ENCODE assay signal across 12 mouse cellular contexts in genomic region chr6:52203121-52203370, GRCm38 (mm10). TPM values are rescaled to one million over a fixed set of nuclear protein-coding genes. Genes with fewer than 3 reads are reported as not detected.
DNase-seq lines count a peak whose midpoint lies in the region; ATAC-seq and TF ChIP-seq lines count a peak whose summit lies in the region.
"Had no signal": no experiment of that assay in that cellular context is flagged by ENCODE, and none has a peak within 500 bp of the region (broad histone marks: within the 10 kb centered on the region; RNA-seq: fewer than 3 reads in every experiment).

No protein-coding gene starts in this region.

- no peak overlapping the region for H3K27ac ChIP-seq in heart, embryonic 14.5 days (replicated peaks in 1 of 2; ENCODE audit: control insufficient read depth in 1 of 2, insufficient read depth in 1 of 2, low read depth in 2 of 2, low read length in 2 of 2)
- H3K27ac ChIP-seq in heart, postnatal 0 days (ENCODE audit: low read depth) = no peak overlapping the region
- peak overlapping the region; percentile 99 for H3K27ac ChIP-seq in neural tube, embryonic 12.5 days
- H3K27ac ChIP-seq in forebrain, postnatal 0 days (ENCODE audit: low read depth, low read length) = no peak overlapping the region
- H3K27ac ChIP-seq: forebrain, embryonic 12.5 days had no signal

- H3K4me2 ChIP-seq in heart, embryonic 14.5 days (ENCODE audit: low read length) = peak overlapping the region; percentile 59
- peak overlapping the region; percentile 56 for H3K4me2 ChIP-seq in heart, postnatal 0 days (ENCODE audit: low read depth, low read length)
- peak overlapping the region; percentile 99 for H3K4me2 ChIP-seq in neural tube, embryonic 12.5 days (replicated peaks)
- no peak overlapping the region for H3K4me2 ChIP-seq in forebrain, postnatal 0 days (ENCODE audit: low read depth)

- no peak for TF ChIP-seq CTCF in heart, postnatal 0 days (IDR thresholded peaks at IDR 0.05; ENCODE audit: low read depth)
- TF ChIP-seq CTCF in forebrain, postnatal 0 days (IDR thresholded peaks at IDR 0.05; ENCODE audit: low read depth) = no peak

- ATAC-seq in heart, embryonic 14.5 days (ENCODE audit: insufficient number of reproducible peaks, insufficient read depth, low FRiP score, low read depth) = no peak
- ATAC-seq in heart, postnatal 0 days (ENCODE audit: insufficient read depth, low read depth) = no peak
- ATAC-seq in neural tube, embryonic 12.5 days (ENCODE audit: low FRiP score, low read depth) = no peak
- ATAC-seq in forebrain, postnatal 0 days = no peak

- TF ChIP-seq EP300 in heart, postnatal 0 days (IDR thresholded peaks at IDR 0.05; ENCODE audit: low read depth) = no peak

- peak overlapping the region; percentile 33 to 36; a peak in 3 of 4 replicates for H3K4me3 ChIP-seq in heart, embryonic 14.5 days (ENCODE audit: control insufficient read depth in 1 of 2, insufficient read depth in 1 of 2, low read depth in 1 of 2, low read length in 2 of 2)
- H3K4me3 ChIP-seq in heart, postnatal 0 days (ENCODE audit: low read depth, low read length) = peak overlapping the region; percentile 48
- H3K4me3 ChIP-seq in neural tube, embryonic 12.5 days = peak overlapping the region; percentile 92
- no peak overlapping the region for H3K4me3 ChIP-seq in forebrain, postnatal 0 days (ENCODE audit: low read depth, low read length)

- no peak for DNase-seq in heart, postnatal 10 days
- no peak for DNase-seq in heart, postnatal 0 days (ENCODE audit: low spot score)
- peak; percentile 60 for DNase-seq in kidney, postnatal 14 days
- no peak for DNase-seq in forebrain, postnatal 0 days
- no peak for DNase-seq in natural killer cell, adult 2 months (ENCODE audit: low spot score in 2 of 2)
- no peak for DNase-seq in retina, postnatal 1 day
- DNase-seq: thymus, postnatal 25 days had no signal

- peaks cover 2 to 16% of the 10 kb centered on the region in 2 experiments; a peak in 3 of 4 replicates for H3K4me1 ChIP-seq in heart, embryonic 14.5 days (ENCODE audit: control insufficient read depth in 2 of 2, insufficient read depth in 2 of 2, low read length in 2 of 2)
- no peaks in the 10 kb centered on the region for H3K4me1 ChIP-seq in heart, postnatal 0 days (ENCODE audit: control insufficient read depth, insufficient read depth)
- H3K4me1 ChIP-seq in neural tube, embryonic 12.5 days = peaks cover 83% of the 10 kb centered on the region
- no peaks in the 10 kb centered on the region for H3K4me1 ChIP-seq in forebrain, postnatal 0 days (ENCODE audit: insufficient read depth)

- no peaks in the 10 kb centered on the region for H3K9me3 ChIP-seq in heart, embryonic 14.5 days (ENCODE audit: control insufficient read depth, low read length)
- H3K9me3 ChIP-seq in heart, postnatal 0 days (replicated peaks; ENCODE audit: control insufficient read depth, low read length) = no peaks in the 10 kb centered on the region
- no peaks in the 10 kb centered on the region for H3K9me3 ChIP-seq in neural tube, embryonic 12.5 days
- H3K9me3 ChIP-seq in forebrain, postnatal 0 days (ENCODE audit: low read length) = no peaks in the 10 kb centered on the region
- H3K9me3 ChIP-seq: forebrain, embryonic 12.5 days had no signal

- no peaks in the 10 kb centered on the region for H3K36me3 ChIP-seq in heart, embryonic 14.5 days (ENCODE audit: control insufficient read depth, insufficient read depth, low read length)
- H3K36me3 ChIP-seq in heart, postnatal 0 days (replicated peaks; ENCODE audit: control insufficient read depth, insufficient read depth, low read length) = no peaks in the 10 kb centered on the region
- peaks cover 48% of the 10 kb centered on the region for H3K36me3 ChIP-seq in neural tube, embryonic 12.5 days
- H3K36me3 ChIP-seq in forebrain, postnatal 0 days (ENCODE audit: insufficient read depth) = no peaks in the 10 kb centered on the region
- H3K36me3 ChIP-seq: forebrain, embryonic 12.5 days had no signal

- H3K27me3 ChIP-seq in heart, embryonic 14.5 days (ENCODE audit: control insufficient read depth, insufficient read depth, low read length) = peaks cover 100% of the 10 kb centered on the region
- peaks cover 99% of the 10 kb centered on the region for H3K27me3 ChIP-seq in heart, postnatal 0 days (ENCODE audit: control insufficient read depth, insufficient read depth, low read length)
- no peaks in the 10 kb centered on the region for H3K27me3 ChIP-seq in neural tube, embryonic 12.5 days (replicated peaks)
- peaks cover 97% of the 10 kb centered on the region for H3K27me3 ChIP-seq in forebrain, postnatal 0 days (ENCODE audit: insufficient read depth, low read length)

- H3K9ac ChIP-seq in heart, embryonic 14.5 days (ENCODE audit: low read length) = no peak overlapping the region
- H3K9ac ChIP-seq in heart, postnatal 0 days (replicated peaks; ENCODE audit: low read depth, low read length) = no peak overlapping the region
- peak overlapping the region; percentile 100 for H3K9ac ChIP-seq in neural tube, embryonic 12.5 days
- no peak overlapping the region for H3K9ac ChIP-seq in forebrain, postnatal 0 days
- H3K9ac ChIP-seq: forebrain, embryonic 12.5 days had no signal

- intact Hi-C loops in heart, postnatal 10 days (cut with DNase I) = loop anchor here (5.0 kb wide), 1 partner anchor 821 kb away; no protein-coding TSS in a partner anchor

- 1% methylated on average over 10 of the region's 10 CpGs for WGBS in heart, embryonic 14.5 days
- 4% methylated on average over 10 of the region's 10 CpGs for WGBS in heart, postnatal 0 days
- 2% methylated on average over 10 of the region's 10 CpGs for WGBS in neural tube, embryonic 12.5 days
- under 1% methylated on average over 10 of the region's 10 CpGs for WGBS in forebrain, postnatal 0 days

RNA-seq across cellular contexts. Expression of gene Hoxa5, which starts 1.3 kb away (rescaled TPM):
- polyA plus RNA-seq in heart, embryonic 14.5 days (2014; fragmentation: Nextera tagmentation; extraction: Ambion mirVana) = 0.31 and 1.3 TPM in 2 replicates
- 1 to 10 TPM; 1.2 to 1.6 TPM for total RNA-seq in heart, postnatal 10 days (2021)
- 3.5 TPM in 1 of 2 replicates, not detected in the other for total RNA-seq in heart, postnatal 0 days (2014; rRNA removed; ENCODE audit: low replicate concordance)
- polyA plus RNA-seq in heart, postnatal 0 days (2015; fragmentation: Nextera tagmentation; extraction: Ambion mirVana) = 0.36 and 0.65 TPM in 2 replicates
- 72.6 and 76.1 TPM in 2 replicates for polyA plus RNA-seq in neural tube, embryonic 12.5 days (2016; fragmentation: Nextera tagmentation; extraction: Ambion mirVana)
- total RNA-seq in forebrain, postnatal 0 days (2014; rRNA removed) = not detected in 2 replicates
- polyA plus RNA-seq in forebrain, postnatal 0 days (2015; fragmentation: Nextera tagmentation; extraction: Ambion mirVana) = not detected in 2 replicates
- total RNA-seq: left cerebral cortex, postnatal 14 days had no signal
- polyA plus RNA-seq: forebrain, embryonic 12.5 days had no signal

RNA-seq across cellular contexts. Expression of gene Hoxa6, which starts 5.5 kb away (rescaled TPM):
- not detected in 2 replicates for polyA plus RNA-seq in heart, embryonic 14.5 days (2014; fragmentation: Nextera tagmentation; extraction: Ambion mirVana)
- total RNA-seq in heart, postnatal 10 days (2021) = not detected
- total RNA-seq in heart, postnatal 0 days (2014; rRNA removed; ENCODE audit: low replicate concordance) = not detected in 2 replicates
- polyA plus RNA-seq in heart, postnatal 0 days (2015; fragmentation: Nextera tagmentation; extraction: Ambion mirVana) = not detected in 2 replicates
- polyA plus RNA-seq in neural tube, embryonic 12.5 days (2016; fragmentation: Nextera tagmentation; extraction: Ambion mirVana) = 34.7 and 34.9 TPM in 2 replicates
- not detected in 2 replicates for total RNA-seq in forebrain, postnatal 0 days (2014; rRNA removed)
- not detected in 2 replicates for polyA plus RNA-seq in forebrain, postnatal 0 days (2015; fragmentation: Nextera tagmentation; extraction: Ambion mirVana)
- total RNA-seq: ES-E14; left cerebral cortex, postnatal 14 days had no signal
- polyA plus RNA-seq: forebrain, embryonic 12.5 days had no signal

RNA-seq across cellular contexts. Expression of gene Hoxa3, which starts 10.1 kb away (rescaled TPM):
- polyA plus RNA-seq in heart, embryonic 14.5 days (2014; fragmentation: Nextera tagmentation; extraction: Ambion mirVana) = 0.35 and 0.86 TPM in 2 replicates
- 1 to 10 TPM; 1.5 TPM for total RNA-seq in heart, postnatal 10 days (2021)
- total RNA-seq in heart, postnatal 0 days (2014; rRNA removed; ENCODE audit: low replicate concordance) = 2.3 TPM in 1 of 2 replicates, not detected in the other
- polyA plus RNA-seq in heart, postnatal 0 days (2015; fragmentation: Nextera tagmentation; extraction: Ambion mirVana) = 0.36 and 0.37 TPM in 2 replicates
- polyA plus RNA-seq in neural tube, embryonic 12.5 days (2016; fragmentation: Nextera tagmentation; extraction: Ambion mirVana) = 21.1 and 25.1 TPM in 2 replicates
- 0.23 TPM in 1 of 2 replicates, not detected in the other for total RNA-seq in forebrain, postnatal 0 days (2014; rRNA removed)
- not detected in 2 replicates for polyA plus RNA-seq in forebrain, postnatal 0 days (2015; fragmentation: Nextera tagmentation; extraction: Ambion mirVana)
- total RNA-seq: left cerebral cortex, postnatal 14 days had no signal

RNA-seq across cellular contexts. Expression of gene Gm28308, which starts 10.1 kb away (rescaled TPM):
- polyA plus RNA-seq in heart, embryonic 14.5 days (2014; fragmentation: Nextera tagmentation; extraction: Ambion mirVana) = not detected in 2 replicates
- total RNA-seq in heart, postnatal 10 days (2021) = not detected
- total RNA-seq in heart, postnatal 0 days (2014; rRNA removed; ENCODE audit: low replicate concordance) = not detected in 2 replicates
- not detected in 2 replicates for polyA plus RNA-seq in heart, postnatal 0 days (2015; fragmentation: Nextera tagmentation; extraction: Ambion mirVana)
- polyA plus RNA-seq in neural tube, embryonic 12.5 days (2016; fragmentation: Nextera tagmentation; extraction: Ambion mirVana) = not detected in 2 replicates
- not detected in 2 replicates for total RNA-seq in forebrain, postnatal 0 days (2014; rRNA removed)
- polyA plus RNA-seq in forebrain, postnatal 0 days (2015; fragmentation: Nextera tagmentation; extraction: Ambion mirVana) = not detected in 2 replicates
- total RNA-seq: left cerebral cortex, postnatal 14 days had no signal
- polyA plus RNA-seq: forebrain, embryonic 12.5 days had no signal

RNA-seq across cellular contexts. Expression of gene Hoxa4, which starts 11.5 kb away (rescaled TPM):
- 0.32 and 0.36 TPM in 2 replicates for polyA plus RNA-seq in heart, embryonic 14.5 days (2014; fragmentation: Nextera tagmentation; extraction: Ambion mirVana)
- total RNA-seq in heart, postnatal 10 days (2021) = 1 to 10 TPM in 1 of 2 experiments, under 1 TPM in 1; 0.69 to 1.3 TPM
- 0.38 TPM in 1 of 2 replicates, not detected in the other for total RNA-seq in heart, postnatal 0 days (2014; rRNA removed; ENCODE audit: low replicate concordance)
- 0.08 and 0.18 TPM in 2 replicates for polyA plus RNA-seq in heart, postnatal 0 days (2015; fragmentation: Nextera tagmentation; extraction: Ambion mirVana)
- 7.1 and 9.7 TPM in 2 replicates for polyA plus RNA-seq in neural tube, embryonic 12.5 days (2016; fragmentation: Nextera tagmentation; extraction: Ambion mirVana)
- not detected in 2 replicates for total RNA-seq in forebrain, postnatal 0 days (2014; rRNA removed)
- polyA plus RNA-seq in forebrain, postnatal 0 days (2015; fragmentation: Nextera tagmentation; extraction: Ambion mirVana) = not detected in 2 replicates
- total RNA-seq: left cerebral cortex, postnatal 14 days had no signal
- polyA plus RNA-seq: forebrain, embryonic 12.5 days had no signal

Comparison
In these comparisons a context has a peak if more than half of its experiments do, and no peak if none do; other contexts are left out.
1. RNA of gene Hoxa5, which starts 1.3 kb away (polyA plus RNA-seq): 72.6 to 76.1 TPM in neural tube, embryonic 12.5 days; 0.31 to 1.3 TPM in heart, embryonic 14.5 days, 0.36 to 0.65 TPM in heart, postnatal 0 days and not detected in forebrain, postnatal 0 days; every median in the first group is over 10 times any median in the second.
2. RNA of gene Hoxa6, which starts 5.5 kb away (polyA plus RNA-seq): 34.7 to 34.9 TPM in neural tube, embryonic 12.5 days; not detected in heart, postnatal 0 days, not detected in heart, embryonic 14.5 days and not detected in forebrain, postnatal 0 days; every median in the first group is over 10 times any median in the second.
3. RNA of gene Hoxa3, which starts 10.1 kb away (polyA plus RNA-seq): 21.1 to 25.1 TPM in neural tube, embryonic 12.5 days; 0.35 to 0.86 TPM in heart, embryonic 14.5 days, 0.36 to 0.37 TPM in heart, postnatal 0 days and not detected in forebrain, postnatal 0 days; every median in the first group is over 10 times any median in the second.